Comparison of ENCODE assay signal across 8 mouse cellular contexts in genomic region chr3:121723968-121724524, GRCm38 (mm10). TPM values are rescaled to one million over a fixed set of nuclear protein-coding genes. Genes with fewer than 3 reads are reported as not detected.
A peak's percentile ranks its signal among the peaks of the same experiment; 100 is the strongest.
DNase-seq lines count a peak whose midpoint lies in the region; ATAC-seq and TF ChIP-seq lines count a peak whose summit lies in the region.

No protein-coding gene starts in this region.

- H3K4me2 ChIP-seq in heart, embryonic 15.5 days, result peak overlapping the region; percentile 92
- H3K4me2 ChIP-seq in heart, postnatal 0 days (ENCODE audit: low read depth, low read length), result peak overlapping the region; percentile 84
- peak overlapping the region; percentile 87 for H3K4me2 ChIP-seq in midbrain, embryonic 12.5 days (replicated peaks)

- peaks cover 7% of the 10 kb centered on the region; the same call in 1 of the 2 replicates for H3K27me3 ChIP-seq in heart, embryonic 15.5 days
- H3K27me3 ChIP-seq in heart, postnatal 0 days (ENCODE audit: control insufficient read depth, insufficient read depth, low read length), result no peaks in the 10 kb centered on the region
- peaks cover 54% of the 10 kb centered on the region for H3K27me3 ChIP-seq in midbrain, embryonic 12.5 days

- 6% methylated on average over 20 of the region's 20 CpGs for WGBS in heart, embryonic 15.5 days
- WGBS in heart, postnatal 0 days, result 4% methylated on average over 20 of the region's 20 CpGs
- 8% methylated on average over 20 of the region's 20 CpGs for WGBS in midbrain, embryonic 12.5 days

- H3K36me3 ChIP-seq in heart, embryonic 15.5 days, result no peaks in the 10 kb centered on the region
- no peaks in the 10 kb centered on the region; the same call in 1 of the 2 replicates for H3K36me3 ChIP-seq in heart, postnatal 0 days (replicated peaks; ENCODE audit: control insufficient read depth, insufficient read depth, low read length)
- no peaks in the 10 kb centered on the region for H3K36me3 ChIP-seq in midbrain, embryonic 12.5 days

- H3K9me3 ChIP-seq in heart, embryonic 15.5 days (replicated peaks), result no peaks in the 10 kb centered on the region
- H3K9me3 ChIP-seq in heart, postnatal 0 days (replicated peaks; ENCODE audit: control insufficient read depth, low read length), result no peaks in the 10 kb centered on the region
- H3K9me3 ChIP-seq in midbrain, embryonic 12.5 days, result no peaks in the 10 kb centered on the region

- no peak for TF ChIP-seq EP300 in heart, postnatal 0 days (IDR thresholded peaks at IDR 0.05; ENCODE audit: low read depth)

- peaks cover 30% of the 10 kb centered on the region for H3K4me1 ChIP-seq in heart, embryonic 15.5 days (replicated peaks)
- 0 out of 2 replicates have a peak, but pooled peaks cover 8% of the 10 kb centered on the region for H3K4me1 ChIP-seq in heart, postnatal 0 days (ENCODE audit: control insufficient read depth, insufficient read depth)
- peaks cover 28% of the 10 kb centered on the region for H3K4me1 ChIP-seq in midbrain, embryonic 12.5 days

- TF ChIP-seq CTCF in heart, postnatal 0 days (IDR thresholded peaks at IDR 0.05; ENCODE audit: low read depth), result no peak

- H3K27ac ChIP-seq in heart, embryonic 15.5 days, result peak overlapping the region; percentile 72
- peak overlapping the region; percentile 56 for H3K27ac ChIP-seq in heart, postnatal 0 days (ENCODE audit: low read depth)
- H3K27ac ChIP-seq in midbrain, embryonic 12.5 days (replicated peaks), result no peak overlapping the region

- peak overlapping the region; percentile 77 for H3K4me3 ChIP-seq in heart, embryonic 15.5 days
- peak overlapping the region; percentile 69 for H3K4me3 ChIP-seq in heart, postnatal 0 days (ENCODE audit: low read depth, low read length)
- peak overlapping the region; percentile 65 for H3K4me3 ChIP-seq in midbrain, embryonic 12.5 days

- ATAC-seq in heart, embryonic 15.5 days (replicated peaks; ENCODE audit: insufficient number of reproducible peaks, insufficient read depth, low FRiP score, low read depth), result no peak
- peak; percentile 30; the same call in 1 of the 2 replicates for ATAC-seq in heart, postnatal 0 days (ENCODE audit: insufficient read depth, low read depth)
- no peak for ATAC-seq in midbrain, embryonic 12.5 days (ENCODE audit: low FRiP score, low read depth)
- ATAC-seq in monocyte, adult 5-6 weeks (replicated peaks; ENCODE audit: insufficient number of reproducible peaks, low FRiP score, low TSS enrichment, poor library complexity, severe bottlenecking), result no peak

- no peak for DNase-seq in heart, adult 11 months
- DNase-seq in MN1 (ENCODE audit: low spot score), result peak; percentile 31
- no peak for DNase-seq in heart, postnatal 0 days (ENCODE audit: low spot score)
- DNase-seq in cerebellum, postnatal 10 days, result no peak
- no peak for DNase-seq in embryo, embryonic 10.5 days (ENCODE audit: low spot score)

- peak overlapping the region; percentile 71 for H3K9ac ChIP-seq in heart, embryonic 15.5 days
- peak overlapping the region; percentile 47 for H3K9ac ChIP-seq in heart, postnatal 0 days (replicated peaks; ENCODE audit: low read depth, low read length)
- peak overlapping the region; percentile 58 for H3K9ac ChIP-seq in midbrain, embryonic 12.5 days (replicated peaks)

RNA-seq across cellular contexts. Expression of gene F3, which starts 0.7 kb away (rescaled TPM):
- 7.7 and 10.7 TPM in 2 replicates for polyA plus RNA-seq in heart, embryonic 15.5 days (2015; fragmentation: Nextera tagmentation; extraction: Ambion mirVana)
- 5.2 and 10.8 TPM in 2 replicates for total RNA-seq in heart, postnatal 0 days (2014; rRNA removed; ENCODE audit: low replicate concordance)
- 13.7 and 14.6 TPM in 2 replicates for polyA plus RNA-seq in heart, postnatal 0 days (2015; fragmentation: Nextera tagmentation; extraction: Ambion mirVana)
- 5.0 and 6.4 TPM in 2 replicates for polyA plus RNA-seq in midbrain, embryonic 12.5 days (2016; fragmentation: Nextera tagmentation; extraction: Ambion mirVana)
- not detected in 3 replicates for total RNA-seq in monocyte, adult 5-6 weeks (2017)

RNA-seq across cellular contexts. Expression of gene 4930432M17Rik, which starts 53.5 kb away (rescaled TPM):
- polyA plus RNA-seq in heart, embryonic 15.5 days (2015; fragmentation: Nextera tagmentation; extraction: Ambion mirVana), result not detected in 2 replicates
- not detected in 2 replicates for total RNA-seq in heart, postnatal 0 days (2014; rRNA removed; ENCODE audit: low replicate concordance)
- polyA plus RNA-seq in heart, postnatal 0 days (2015; fragmentation: Nextera tagmentation; extraction: Ambion mirVana), result not detected in 2 replicates
- polyA plus RNA-seq in midbrain, embryonic 12.5 days (2016; fragmentation: Nextera tagmentation; extraction: Ambion mirVana), result not detected in 2 replicates
- not detected in 3 replicates for total RNA-seq in monocyte, adult 5-6 weeks (2017)
